Mouse (Mus musculus): ENCODE data around the gene Ap4s1.
"Not testable (repeated sequence)": the region's sequence is repeated elsewhere in the genome, so short reads cannot be mapped to it uniquely, and the experiment has no call there.

Gene Ap4s1

GRCm38 (mm10) chr12:51690893-51691844, at the start of gene Ap4s1:
Gene Ap4s1, plus strand, starts transcription at chr12:51691033.
- peak; percentile 78 for DNase-seq

- no peak for DNase-seq
Observed at GRCm38 (mm10) chr12:51641871-51642270, 49.0 kb upstream of the Ap4s1 start.

- not testable (repeated sequence) for DNase-seq
Observed at GRCm38 (mm10) chr12:51649401-51649800, 41.4 kb upstream of the Ap4s1 start.

- no peak for DNase-seq
Observed at GRCm38 (mm10) chr12:51655944-51656465, 34.8 kb upstream of the Ap4s1 start.

GRCm38 (mm10) chr12:51663011-51663410, 27.8 kb upstream of the Ap4s1 start:
- DNase-seq, result no peak

- DNase-seq, result no peak
Observed at GRCm38 (mm10) chr12:51663908-51664307, 26.9 kb upstream of the Ap4s1 start.

GRCm38 (mm10) chr12:51666708-51667430, 24.0 kb upstream of the Ap4s1 start:
- no peak for DNase-seq

GRCm38 (mm10) chr12:51671231-51671891, 19.5 kb upstream of the Ap4s1 start:
- no peak for DNase-seq

GRCm38 (mm10) chr12:51673270-51673669, 17.6 kb upstream of the Ap4s1 start:
- no peak for DNase-seq

- DNase-seq, result no peak
Observed at GRCm38 (mm10) chr12:51676442-51676841, 14.4 kb upstream of the Ap4s1 start.

- no peak for DNase-seq
Observed at GRCm38 (mm10) chr12:51678844-51679243, 12.0 kb upstream of the Ap4s1 start.

- no peak for DNase-seq
Observed at GRCm38 (mm10) chr12:51688546-51688945, 2.3 kb upstream of the Ap4s1 start.

GRCm38 (mm10) chr12:51691845-51692632, 1.2 kb downstream of the Ap4s1 start, which contains the start of gene Strn3:
Gene Strn3, minus strand, starts transcription at chr12:51691897.
- peak; percentile 97 to 99 for DNase-seq

GRCm38 (mm10) chr12:51692870-51693269, 2.0 kb downstream of the Ap4s1 start:
- not testable (repeated sequence) for DNase-seq

GRCm38 (mm10) chr12:51693419-51693818, 2.6 kb downstream of the Ap4s1 start:
- DNase-seq, result no peak

GRCm38 (mm10) chr12:51694096-51694495, 3.3 kb downstream of the Ap4s1 start:
- DNase-seq, result no peak

GRCm38 (mm10) chr12:51694966-51695365, 4.1 kb downstream of the Ap4s1 start:
- DNase-seq, result no peak

GRCm38 (mm10) chr12:51696157-51696556, 5.3 kb downstream of the Ap4s1 start:
- DNase-seq, result no peak

- no peak for DNase-seq
Observed at GRCm38 (mm10) chr12:51699623-51700393, 9.0 kb downstream of the Ap4s1 start.

GRCm38 (mm10) chr12:51701723-51702122, 10.9 kb downstream of the Ap4s1 start:
- DNase-seq, result no peak

- no peak for DNase-seq
Observed at GRCm38 (mm10) chr12:51703859-51704258, 13.0 kb downstream of the Ap4s1 start.

All from lung, postnatal 4 days (tissue).